Mouse (Mus musculus) kidney, postnatal 0 days (tissue): ENCODE results near the gene Get4. TPM values are rescaled to one million over a fixed set of nuclear protein-coding genes. Genes with fewer than 3 reads are reported as not detected.

ENCODE experiments used
- ATAC-seq: fragments of 200-750 bp; cut with Nextera tagmentation; replicated peaks from 2 replicates; pipeline ENCODE4 v1.8.0; 2017; ENCODE audit warnings: low read depth, moderate number of reproducible peaks, moderate TSS enrichment, moderate library complexity; ENCODE audit not compliant: low FRiP score
- DNase-seq: peaks from one replicate; pipeline ENCODE4 v3.0.0-alpha.2; 2016; ENCODE audit warnings: low spot score
- H3K27ac ChIP-seq: fragments of 300-500 bp; sonication (generic); 2 replicates; pipeline ENCODE4 v1.5.1; 2014; ENCODE audit warnings: mild to moderate bottlenecking
- H3K27me3 ChIP-seq: fragments of 300-500 bp; sonication (generic); 2 replicates; pipeline ENCODE4 v1.6.1; 2014; ENCODE audit warnings: low read length, mixed read lengths; ENCODE audit not compliant: insufficient read depth
- H3K36me3 ChIP-seq: fragments of 300-500 bp; sonication (generic); 2 replicates; pipeline ENCODE4 v1.6.1; 2014; ENCODE audit warnings: low read length, mixed read lengths; ENCODE audit not compliant: insufficient read depth
- H3K4me1 ChIP-seq: fragments of 300-500 bp; sonication (generic); replicated peaks from 2 replicates; pipeline ENCODE4 v1.6.1; 2014; ENCODE audit warnings: antibody characterized with exemption, low read length, mixed read lengths; ENCODE audit not compliant: insufficient read depth
- H3K4me2 ChIP-seq: fragments of 300-500 bp; sonication (generic); 2 replicates; pipeline ENCODE4 v1.6.1; 2014; ENCODE audit warnings: mild to moderate bottlenecking, low read length, moderate library complexity, mixed read lengths
- H3K4me3 ChIP-seq: fragments of 300-500 bp; sonication (generic); replicated peaks from 2 replicates; pipeline ENCODE4 v1.5.1; 2014; ENCODE audit warnings: low read depth, low read length
- H3K9ac ChIP-seq: fragments of 300-500 bp; sonication (generic); 2 replicates; pipeline ENCODE4 v1.6.1; 2014; ENCODE audit warnings: low read depth, low read length
- H3K9me3 ChIP-seq: fragments of 300-500 bp; sonication (generic); replicated peaks from 2 replicates; pipeline ENCODE4 v1.6.1; 2016; ENCODE audit warnings: low read length, inconsistent platforms, mixed read lengths
- CTCF ChIP-seq: IDR thresholded peaks from 2 replicates; pipeline ENCODE4 v1.5.1; 2016; ENCODE audit warnings: antibody characterized with exemption, low read depth, mild to moderate bottlenecking, moderate library complexity
- WGBS: fragments of 180-500 bp; shearing (Covaris S2); extraction: QIAGEN DNeasy Blood & Tissue Kit; methylation state at CpG from one replicate; pipeline ENCODE4 v1.1.7; 2014; 5-methylcytosine and 5-hydroxymethylcytosine counted together
- polyA plus RNA-seq: library from polyadenylated mRNA; unstranded; fragments of >200 nt; fragmentation: Nextera tagmentation; extraction: Ambion mirVana; gene quantifications from 2 replicates; pipeline ENCODE4 v1.2.1, GENCODE M21; 2015

The Get4 gene
- polyA plus RNA-seq, 1 experiment from 2014 or later = 152 TPM

- DNase-seq = no peak
- WGBS = 83% methylated on average over 2 of the region's 2 CpGs
Measured at GRCm38 (mm10) chr5:139294089-139294488, 42.0 kb downstream of the Get4 start.

GRCm38 (mm10) chr5:139297092-139297491, 45.0 kb downstream of the Get4 start:
- no peaks in the 10 kb centered on the region for H3K4me1 ChIP-seq
- no peak overlapping the region for H3K4me2 ChIP-seq
- WGBS = 79% methylated on average over 10 of the region's 10 CpGs
- no peak overlapping the region for H3K9ac ChIP-seq
- H3K4me3 ChIP-seq = no peak overlapping the region
- no peak overlapping the region for H3K27ac ChIP-seq
- no peak for DNase-seq
- H3K9me3 ChIP-seq = no peaks in the 10 kb centered on the region
- no peak for ATAC-seq
- no peak for TF ChIP-seq CTCF
- H3K27me3 ChIP-seq = no peaks in the 10 kb centered on the region
- no peaks in the 10 kb centered on the region for H3K36me3 ChIP-seq

More at GRCm38 (mm10) chr5:139294089-139294488, 42.0 kb downstream of the Get4 start:
- no peaks in the 10 kb centered on the region for H3K9me3 ChIP-seq
- H3K27ac ChIP-seq = no peak overlapping the region
- H3K27me3 ChIP-seq = no peaks in the 10 kb centered on the region
- H3K4me1 ChIP-seq = no peaks in the 10 kb centered on the region
- H3K36me3 ChIP-seq = no peaks in the 10 kb centered on the region
- H3K4me2 ChIP-seq = no peak overlapping the region
- H3K4me3 ChIP-seq = no peak overlapping the region
- TF ChIP-seq CTCF = no peak
- H3K9ac ChIP-seq = no peak overlapping the region
- no peak for ATAC-seq

DNA sequence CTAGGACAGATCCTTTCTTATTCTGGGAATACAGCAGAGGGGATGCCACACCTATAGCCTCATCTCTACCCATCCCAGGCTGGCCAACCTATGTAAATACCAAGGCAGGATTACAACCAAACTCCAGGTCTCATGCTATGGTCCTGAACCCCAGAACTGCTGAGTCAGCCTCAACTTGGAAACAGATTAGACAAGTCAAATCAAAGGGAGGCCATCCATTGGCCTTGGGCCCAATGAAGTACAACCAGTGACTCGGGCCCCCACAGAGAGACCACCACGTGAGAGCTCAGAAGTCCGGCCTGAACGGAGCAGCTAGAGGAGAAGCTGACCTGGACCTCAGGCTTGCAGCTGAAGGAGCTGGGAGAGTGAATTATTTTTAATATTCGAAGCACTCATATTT, 45.6 kb downstream of the Get4 start:
- H3K9me3 ChIP-seq = no peaks in the 10 kb centered on the region
- 73% methylated on average over 5 of the region's 5 CpGs for WGBS
- H3K4me3 ChIP-seq = no peak overlapping the region
- no peaks in the 10 kb centered on the region for H3K27me3 ChIP-seq
- ATAC-seq (no peak), DNase-seq (no peak)
- H3K9ac ChIP-seq = no peak overlapping the region
- no peaks in the 10 kb centered on the region for H3K4me1 ChIP-seq
- no peak overlapping the region for H3K27ac ChIP-seq
- TF ChIP-seq CTCF = no peak
- no peak overlapping the region for H3K4me2 ChIP-seq
- no peaks in the 10 kb centered on the region for H3K36me3 ChIP-seq

GRCm38 (mm10) chr5:139302101-139302500, 50.0 kb downstream of the Get4 start:
- Histone ChIP-seq H3K9me3 (no peaks in the 10 kb centered on the region), H3K4me3 (no peak overlapping the region), H3K27ac (no peak overlapping the region), H3K4me1 (no peaks in the 10 kb centered on the region), H3K27me3 (no peaks in the 10 kb centered on the region), H3K4me2 (no peak overlapping the region), H3K36me3 (no peaks in the 10 kb centered on the region), H3K9ac (no peak overlapping the region)
- no peak for ATAC-seq
- DNase-seq = no peak
- WGBS = 86% methylated on average over 6 of the region's 6 CpGs
- no peak for TF ChIP-seq CTCF

GRCm38 (mm10) chr5:139303646-139304061, 51.5 kb downstream of the Get4 start:
- 89% methylated on average over 9 of the region's 9 CpGs for WGBS

GRCm38 (mm10) chr5:139309946-139310345, 57.8 kb downstream of the Get4 start:
- Histone ChIP-seq H3K36me3 (no peaks in the 10 kb centered on the region), H3K27me3 (no peaks in the 10 kb centered on the region), H3K4me3 (no peak overlapping the region), H3K4me1 (no peaks in the 10 kb centered on the region), H3K9ac (no peak overlapping the region), H3K4me2 (no peak overlapping the region), H3K27ac (no peak overlapping the region), H3K9me3 (no peaks in the 10 kb centered on the region)
- no peak for DNase-seq
- no peak for ATAC-seq
- 49% methylated on average over 3 of the region's 3 CpGs for WGBS
- TF ChIP-seq CTCF = no peak

More at GRCm38 (mm10) chr5:139303646-139304061, 51.5 kb downstream of the Get4 start:
- H3K27me3 ChIP-seq = no peaks in the 10 kb centered on the region
- DNase-seq = no peak
- H3K4me2 ChIP-seq = no peak overlapping the region
- no peak for ATAC-seq
- no peak overlapping the region for H3K4me3 ChIP-seq
- no peaks in the 10 kb centered on the region for H3K4me1 ChIP-seq
- no peak for TF ChIP-seq CTCF
- H3K27ac ChIP-seq = no peak overlapping the region
- no peak overlapping the region for H3K9ac ChIP-seq
- no peaks in the 10 kb centered on the region for H3K36me3 ChIP-seq
- H3K9me3 ChIP-seq = no peaks in the 10 kb centered on the region

DNA sequence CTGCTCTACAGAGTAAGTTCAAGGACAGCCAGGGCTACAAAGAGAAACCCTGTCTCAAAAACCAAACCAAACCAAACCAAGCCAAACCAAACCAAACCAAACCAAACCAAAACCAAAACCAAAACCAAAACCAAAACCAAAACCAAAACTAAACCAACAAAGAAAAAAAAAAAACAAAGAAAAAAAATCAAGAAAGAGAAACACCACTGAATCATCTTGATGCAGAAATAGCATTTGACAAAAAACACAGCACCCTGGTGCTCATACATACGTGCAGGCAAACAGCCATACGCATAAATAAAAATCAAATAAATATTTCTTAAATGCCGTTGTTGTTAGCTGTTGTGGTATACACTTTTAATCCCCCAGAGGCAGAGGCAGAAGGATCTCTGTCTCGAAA, 58.4 kb downstream of the Get4 start:
- H3K9me3 ChIP-seq = no peaks in the 10 kb centered on the region
- no peaks in the 10 kb centered on the region for H3K27me3 ChIP-seq
- H3K4me2 ChIP-seq = no peak overlapping the region
- no peak overlapping the region for H3K4me3 ChIP-seq
- DNase-seq (no peak), ATAC-seq (no peak)
- no peak overlapping the region for H3K9ac ChIP-seq
- H3K4me1 ChIP-seq = no peaks in the 10 kb centered on the region
- 87% methylated on average over 4 of the region's 4 CpGs for WGBS
- H3K27ac ChIP-seq = no peak overlapping the region
- TF ChIP-seq CTCF = no peak
- H3K36me3 ChIP-seq = no peaks in the 10 kb centered on the region
